Mouse (Mus musculus): ENCODE data around the gene Herc1. TPM values are rescaled to one million over a fixed set of nuclear protein-coding genes. Genes with fewer than 3 reads are reported as not detected.
A peak's percentile ranks its signal among the peaks of the same experiment; 100 is the strongest.

Herc1 gene
- polyA plus RNA-seq, 1 experiment from 2014 or later: 11.8 TPM

GRCm38 (mm10) chr9:66340394-66341094 lies 9.7 kb upstream of the Herc1 start:
- Histone ChIP-seq H3K27me3 (replicated peaks; ENCODE audit: insufficient read depth, low read length) (no peaks in the 10 kb centered on the region), H3K9ac (replicated peaks; ENCODE audit: low read depth) (no peak overlapping the region), H3K4me1 (ENCODE audit: insufficient read depth, low read depth, low read length) (no peaks in the 10 kb centered on the region), H3K27ac (ENCODE audit: low read length) (no peak overlapping the region), H3K4me3 (ENCODE audit: low read depth, low read length) (no peak overlapping the region), H3K9me3 (ENCODE audit: low read length) (no peaks in the 10 kb centered on the region), H3K36me3 (ENCODE audit: insufficient read depth, low read length) (no peaks in the 10 kb centered on the region), H3K4me2 (replicated peaks; ENCODE audit: low read depth, low read length) (no peak overlapping the region)
- TF ChIP-seq CTCF (IDR thresholded peaks at IDR 0.05): no peak
- no peak for TF ChIP-seq EP300 (IDR thresholded peaks at IDR 0.05)
- 74% methylated on average over 3 of the region's 3 CpGs for WGBS
- ATAC-seq: no peak
- DNase-seq (ENCODE audit: low spot score): no peak

- DNase-seq (ENCODE audit: low spot score) (peak; percentile 9), ATAC-seq (no peak)
- TF ChIP-seq CTCF (IDR thresholded peaks at IDR 0.05): no peak
- no peak for TF ChIP-seq EP300 (IDR thresholded peaks at IDR 0.05)
- Histone ChIP-seq H3K27ac (ENCODE audit: low read length) (no peak overlapping the region), H3K9ac (replicated peaks; ENCODE audit: low read depth) (no peak overlapping the region), H3K4me3 (ENCODE audit: low read depth, low read length) (no peak overlapping the region), H3K36me3 (ENCODE audit: insufficient read depth, low read length) (no peaks in the 10 kb centered on the region), H3K27me3 (replicated peaks; ENCODE audit: insufficient read depth, low read length) (no peaks in the 10 kb centered on the region), H3K9me3 (ENCODE audit: low read length) (no peaks in the 10 kb centered on the region), H3K4me2 (replicated peaks; ENCODE audit: low read depth, low read length) (no peak overlapping the region), H3K4me1 (ENCODE audit: insufficient read depth, low read depth, low read length) (no peaks in the 10 kb centered on the region)
- WGBS: 75% methylated on average over 7 of the region's 7 CpGs
Observed at GRCm38 (mm10) chr9:66347405-66348035, 2.7 kb upstream of the Herc1 start.

- Histone ChIP-seq H3K9ac (replicated peaks; ENCODE audit: low read depth) (peak overlapping the region; percentile 96; the same call in 1 of the 2 replicates), H3K36me3 (ENCODE audit: insufficient read depth, low read length) (no peaks in the 10 kb centered on the region), H3K4me3 (ENCODE audit: low read depth, low read length) (peak overlapping the region; percentile 94), H3K27ac (ENCODE audit: low read length) (no peak overlapping the region), H3K4me2 (replicated peaks; ENCODE audit: low read depth, low read length) (peak overlapping the region; percentile 90), H3K4me1 (ENCODE audit: insufficient read depth, low read depth, low read length) (no peaks in the 10 kb centered on the region), H3K27me3 (replicated peaks; ENCODE audit: insufficient read depth, low read length) (no peaks in the 10 kb centered on the region), H3K9me3 (ENCODE audit: low read length) (no peaks in the 10 kb centered on the region)
- WGBS: 32% methylated on average over 8 of the region's 8 CpGs
- DNase-seq (ENCODE audit: low spot score) (no peak), ATAC-seq (no peak)
- TF ChIP-seq EP300 (IDR thresholded peaks at IDR 0.05): no peak
- TF ChIP-seq CTCF (IDR thresholded peaks at IDR 0.05): no peak
Observed at GRCm38 (mm10) chr9:66349144-66349859, 948 bp upstream of the Herc1 start.

- ATAC-seq (peak; percentile 60), DNase-seq (ENCODE audit: low spot score) (peak; percentile 21)
- no peaks in the 10 kb centered on the region for H3K36me3 ChIP-seq (ENCODE audit: insufficient read depth, low read length)
- no peaks in the 10 kb centered on the region for H3K4me1 ChIP-seq (ENCODE audit: insufficient read depth, low read depth, low read length)
- no peak for TF ChIP-seq CTCF (IDR thresholded peaks at IDR 0.05)
- no peak for TF ChIP-seq EP300 (IDR thresholded peaks at IDR 0.05)
- under 1% methylated on average over 32 of the region's 32 CpGs for WGBS
- H3K4me3 ChIP-seq (ENCODE audit: low read depth, low read length): peak overlapping the region; percentile 94
- H3K9me3 ChIP-seq (ENCODE audit: low read length): no peaks in the 10 kb centered on the region
- peak overlapping the region; percentile 90 for H3K4me2 ChIP-seq (replicated peaks; ENCODE audit: low read depth, low read length)
- H3K27me3 ChIP-seq (replicated peaks; ENCODE audit: insufficient read depth, low read length): no peaks in the 10 kb centered on the region
- peak overlapping the region; percentile 96 for H3K9ac ChIP-seq (replicated peaks; ENCODE audit: low read depth)
- H3K27ac ChIP-seq (ENCODE audit: low read length): peak overlapping the region; percentile 94
Observed at GRCm38 (mm10) chr9:66350788-66351430, 659 bp downstream of the Herc1 start.

- TF ChIP-seq EP300 (IDR thresholded peaks at IDR 0.05) (no peak), CTCF (IDR thresholded peaks at IDR 0.05) (no peak)
- ATAC-seq (no peak), DNase-seq (ENCODE audit: low spot score) (no peak)
- H3K9ac ChIP-seq (replicated peaks; ENCODE audit: low read depth): no peak overlapping the region
- no peak overlapping the region for H3K4me3 ChIP-seq (ENCODE audit: low read depth, low read length)
- no peak overlapping the region for H3K4me2 ChIP-seq (replicated peaks; ENCODE audit: low read depth, low read length)
- no peaks in the 10 kb centered on the region for H3K36me3 ChIP-seq (ENCODE audit: insufficient read depth, low read length)
- H3K27ac ChIP-seq (ENCODE audit: low read length): no peak overlapping the region
- no peaks in the 10 kb centered on the region for H3K4me1 ChIP-seq (ENCODE audit: insufficient read depth, low read depth, low read length)
- no peaks in the 10 kb centered on the region for H3K27me3 ChIP-seq (replicated peaks; ENCODE audit: insufficient read depth, low read length)
- WGBS: 88% methylated on average over 2 of the region's 2 CpGs
- no peaks in the 10 kb centered on the region for H3K9me3 ChIP-seq (ENCODE audit: low read length)
Observed at GRCm38 (mm10) chr9:66352704-66353103, 2.5 kb downstream of the Herc1 start.

GRCm38 (mm10) chr9:66359135-66359534 lies 8.9 kb downstream of the Herc1 start:
- no peak for DNase-seq (ENCODE audit: low spot score)
- 78% methylated on average over 4 of the region's 4 CpGs for WGBS
- Histone ChIP-seq H3K36me3 (ENCODE audit: insufficient read depth, low read length) (no peaks in the 10 kb centered on the region), H3K9ac (replicated peaks; ENCODE audit: low read depth) (no peak overlapping the region), H3K4me1 (ENCODE audit: insufficient read depth, low read depth, low read length) (no peaks in the 10 kb centered on the region), H3K4me3 (ENCODE audit: low read depth, low read length) (no peak overlapping the region), H3K9me3 (ENCODE audit: low read length) (no peaks in the 10 kb centered on the region), H3K27me3 (replicated peaks; ENCODE audit: insufficient read depth, low read length) (no peaks in the 10 kb centered on the region), H3K4me2 (replicated peaks; ENCODE audit: low read depth, low read length) (no peak overlapping the region), H3K27ac (ENCODE audit: low read length) (no peak overlapping the region)
- TF ChIP-seq EP300 (IDR thresholded peaks at IDR 0.05) (no peak), CTCF (IDR thresholded peaks at IDR 0.05) (no peak)
- no peak for ATAC-seq

Data from lung, postnatal 0 days (tissue).